Mouse (Mus musculus) layer of hippocampus, adult 6 months (tissue): ENCODE results near the gene Agpat1. TPM values are rescaled to one million over a fixed set of nuclear protein-coding genes. Genes with fewer than 3 reads are reported as not detected.

Source experiments
- long read RNA-seq, 2 experiments: library from polyadenylated mRNA; unstranded; transcript quantifications; one replicate each; pipeline ENCODE4 v2.0.0; 2019 to 2020
- polyA plus RNA-seq: library from polyadenylated mRNA; unstranded; fragments of <200 nt; fragmentation: Nextera tagmentation; gene quantifications from 2 replicates; pipeline ENCODE4 v1.2.3, GENCODE M21; 2021

The Agpat1 gene
- polyA plus RNA-seq = 76.2 and 84.4 TPM in 2 replicates
- long read RNA-seq, experiment 1, transcript Agpat1-201 (7 exons, 2,190 nt) = major isoform, 10 of 21 reads
- long read RNA-seq, experiment 1, partial matches to known transcripts = 3 of 21 reads
- long read RNA-seq, experiment 1, other reads (novel, unspliced or antisense) = 8 of 21 reads
- long read RNA-seq, experiment 2, transcript Agpat1-201 (7 exons, 2,190 nt) = major isoform, 24 of 46 reads
- long read RNA-seq, experiment 2, partial matches to known transcripts = 19 of 46 reads
- long read RNA-seq, experiment 2, other reads (novel, unspliced or antisense) = 1 of 46 reads

DNA sequence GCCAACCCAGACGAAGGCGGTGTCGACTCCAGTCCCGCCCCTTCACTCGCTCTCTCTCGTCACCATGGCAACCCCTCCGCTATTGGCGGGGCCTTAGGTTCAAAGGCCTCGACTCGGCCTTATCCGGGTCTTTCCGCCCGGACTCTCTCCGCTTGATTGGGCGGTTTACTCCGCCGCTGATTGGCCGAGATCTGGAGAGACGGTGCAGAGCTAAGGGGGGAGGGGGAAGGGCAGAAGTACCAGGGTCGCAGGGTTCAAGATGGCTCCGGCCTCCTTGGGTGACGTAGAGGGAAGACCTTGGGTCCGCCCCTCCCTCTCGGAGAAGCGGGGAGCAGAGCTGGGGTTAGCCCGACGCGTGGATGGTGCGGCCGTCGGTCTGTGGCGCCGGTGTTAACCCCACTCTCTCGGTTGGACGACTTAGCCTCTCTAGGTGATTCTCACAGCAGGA, at the start of gene Agpat1:
Gene Agpat1, plus strand, starts transcription at position 202 of the 448 bp plus-strand sequence.

DNA sequence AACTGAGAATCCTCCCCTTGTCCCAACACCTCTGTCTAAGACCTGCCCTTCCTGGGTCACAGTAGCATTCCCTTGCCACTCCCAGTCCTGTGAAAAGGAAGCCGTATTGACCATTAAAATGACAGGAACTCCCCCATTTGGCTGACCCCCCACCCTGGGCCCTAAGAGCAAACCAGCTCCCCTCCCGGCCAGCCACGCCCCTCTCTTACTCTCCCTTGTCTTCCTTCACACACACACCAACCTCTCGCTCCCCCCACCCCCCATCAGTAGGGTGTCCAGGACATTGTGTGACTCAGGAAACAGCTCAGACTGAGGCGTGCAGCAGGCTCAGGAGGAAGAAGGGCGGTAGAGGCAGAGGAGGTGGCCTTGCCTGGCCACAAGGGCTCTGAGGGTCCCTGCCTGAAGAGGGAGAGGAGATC, 40.0 kb upstream of the Agpat1 start, which contains the start of gene Notch4:
Gene Notch4, plus strand, starts transcription at position 266 of the 419 bp plus-strand sequence.

DNA sequence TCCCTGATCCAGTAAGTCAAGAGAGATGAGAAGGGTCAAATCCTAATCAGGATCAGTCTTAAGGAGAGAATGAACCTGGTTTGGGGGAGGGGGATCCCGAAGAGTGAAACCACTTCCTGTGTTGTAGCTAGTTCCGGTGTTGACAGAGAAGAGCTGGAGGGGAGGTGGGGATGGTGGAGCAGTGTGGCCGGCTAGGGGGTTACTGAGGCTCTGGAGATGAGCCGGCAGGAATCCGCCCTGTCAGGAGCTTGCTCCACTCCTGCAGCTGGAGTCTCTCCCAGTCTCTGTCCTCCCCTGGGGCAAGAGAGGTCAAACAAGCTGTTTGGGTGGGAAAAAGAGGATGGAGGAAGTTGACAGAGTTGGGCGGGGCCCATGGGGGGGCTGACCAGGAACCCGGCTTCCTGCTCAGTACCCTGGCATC, 14.4 kb upstream of the Agpat1 start, which contains the start of gene Gpsm3:
Gene Gpsm3, plus strand, starts transcription at position 126 of the 421 bp plus-strand sequence.

DNA sequence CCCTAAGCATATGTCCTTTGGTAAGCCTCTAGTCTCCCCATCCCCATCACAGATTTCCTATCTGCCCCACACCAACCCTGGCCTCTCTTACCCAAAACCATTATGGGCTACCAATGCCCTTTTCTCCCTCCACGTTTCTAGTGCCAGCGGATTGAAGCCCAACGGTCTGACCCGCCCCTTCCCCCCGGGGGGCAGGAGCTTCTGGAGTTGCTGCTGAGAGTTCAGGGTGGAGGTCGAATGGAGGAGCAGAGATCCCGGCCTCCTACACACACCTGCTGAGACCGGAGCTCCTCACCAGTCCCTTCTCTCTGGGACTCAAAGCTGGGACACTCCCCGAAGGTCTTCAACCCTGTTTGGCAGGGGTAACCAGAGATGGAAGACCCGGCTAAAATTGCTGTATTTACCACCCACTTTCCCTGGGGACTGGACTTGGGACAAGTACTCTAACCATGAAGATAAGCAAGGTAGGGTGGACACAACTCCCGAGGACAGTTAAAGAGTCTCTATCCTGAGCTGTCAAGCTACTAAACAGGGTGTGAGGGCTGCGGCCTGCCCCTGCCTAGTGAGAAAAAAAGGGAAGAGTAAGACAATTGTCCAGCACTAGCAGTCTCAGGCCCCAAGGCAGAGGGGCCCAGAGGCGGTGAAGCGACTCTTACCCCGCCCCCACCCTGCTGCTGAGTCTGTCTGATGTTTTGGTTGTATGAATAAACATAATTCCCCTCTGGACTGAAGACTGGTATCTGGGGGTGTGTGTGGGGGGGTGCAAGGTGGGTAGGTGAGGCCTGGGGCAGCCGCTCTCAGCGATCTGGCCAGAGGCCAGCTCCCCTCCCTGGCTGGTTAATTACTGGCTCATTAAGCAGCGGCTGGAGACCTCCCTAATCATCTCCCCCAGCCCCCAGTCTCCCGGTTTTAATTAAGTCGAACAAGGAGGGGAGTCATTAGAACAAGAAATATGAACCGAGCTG, 12.8 kb upstream of the Agpat1 start, which contains the start of gene Pbx2:
Gene Pbx2, plus strand, starts transcription at position 238 of the 965 bp plus-strand sequence.

DNA sequence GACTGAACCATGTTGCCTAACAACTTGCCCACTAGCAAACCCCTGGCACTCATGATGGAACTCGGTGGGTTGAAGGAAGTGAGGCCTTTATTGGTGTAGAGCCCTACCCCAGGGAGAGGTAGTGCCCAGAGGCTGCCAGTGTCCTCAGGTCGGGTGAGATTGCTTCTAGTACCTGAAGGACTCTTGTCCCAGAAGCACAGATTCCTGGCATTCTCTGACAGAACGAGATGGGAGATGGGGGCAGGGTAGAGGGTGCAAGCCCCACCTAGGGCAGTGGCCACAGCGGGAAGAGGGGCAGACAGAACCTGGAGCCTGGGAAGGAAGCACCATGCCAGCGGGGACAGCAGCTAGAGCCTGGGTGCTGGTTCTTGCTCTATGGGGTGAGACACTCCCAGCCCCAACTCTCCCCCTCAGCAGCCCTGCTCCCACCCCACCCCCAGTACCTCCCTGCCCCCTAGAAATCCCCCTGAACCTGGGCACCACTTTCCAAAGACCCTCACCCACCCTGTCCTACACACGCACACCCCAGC, 6.4 kb upstream of the Agpat1 start, which contains the start of gene Ager:
Gene Ager, plus strand, starts transcription at position 297 of the 530 bp plus-strand sequence.

DNA sequence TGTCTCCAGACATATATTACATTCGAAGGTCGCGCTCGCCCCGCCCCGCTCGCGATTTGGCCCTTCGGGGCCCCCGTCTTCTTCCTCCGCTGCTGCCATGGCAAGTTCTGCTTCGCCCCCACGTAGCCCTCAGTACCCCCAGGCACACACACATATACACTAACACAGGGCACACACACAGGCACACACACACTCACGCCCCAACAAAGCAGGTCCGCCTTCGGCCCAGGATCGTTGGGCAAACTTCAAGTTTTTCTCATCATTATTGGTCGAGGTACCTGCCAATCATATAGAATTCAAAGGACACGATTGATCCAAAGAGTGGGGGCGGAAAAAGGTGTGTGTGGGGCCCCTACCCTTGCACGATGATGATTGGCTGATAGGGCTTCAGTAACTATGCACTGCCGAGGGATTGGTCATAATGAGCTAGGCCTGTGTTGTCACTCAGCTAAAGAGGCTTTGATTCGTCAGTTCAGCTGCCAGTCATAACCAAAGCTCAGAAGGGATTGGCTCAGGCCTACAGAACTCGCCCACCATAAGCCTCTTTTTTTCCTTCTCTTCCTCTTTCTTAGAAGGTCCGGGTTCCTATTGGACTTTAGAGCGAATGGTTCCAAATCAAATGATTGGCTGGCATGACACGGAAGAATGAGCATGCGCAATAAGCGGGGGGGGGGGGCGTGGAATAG, 544 bp upstream of the Agpat1 start, which contains the start of gene Rnf5:
Gene Rnf5, minus strand, starts transcription at position 316 of the 686 bp plus-strand sequence.

DNA sequence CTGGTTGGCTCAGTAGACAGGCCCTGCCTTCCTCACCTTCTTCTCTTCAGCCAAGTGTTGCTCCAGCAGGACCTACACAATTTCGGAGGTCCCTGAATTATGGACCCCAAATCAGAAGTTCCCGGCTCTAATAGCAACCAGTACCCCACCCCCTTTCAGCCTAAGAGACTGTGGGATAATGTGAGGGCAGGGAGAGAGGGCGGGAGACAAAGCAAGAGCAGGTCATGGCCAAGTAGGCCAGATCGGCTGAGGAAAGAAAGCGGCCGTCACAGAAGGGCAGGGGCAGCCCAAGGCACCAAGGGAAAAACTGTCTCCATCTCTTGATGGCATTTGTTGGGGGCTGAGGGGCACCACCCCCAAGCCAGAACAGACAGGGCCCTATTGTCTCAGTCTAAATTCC, 11.8 kb downstream of the Agpat1 start, which contains the start of gene Egfl8:
Gene Egfl8, minus strand, starts transcription at position 101 of the 400 bp plus-strand sequence.

DNA sequence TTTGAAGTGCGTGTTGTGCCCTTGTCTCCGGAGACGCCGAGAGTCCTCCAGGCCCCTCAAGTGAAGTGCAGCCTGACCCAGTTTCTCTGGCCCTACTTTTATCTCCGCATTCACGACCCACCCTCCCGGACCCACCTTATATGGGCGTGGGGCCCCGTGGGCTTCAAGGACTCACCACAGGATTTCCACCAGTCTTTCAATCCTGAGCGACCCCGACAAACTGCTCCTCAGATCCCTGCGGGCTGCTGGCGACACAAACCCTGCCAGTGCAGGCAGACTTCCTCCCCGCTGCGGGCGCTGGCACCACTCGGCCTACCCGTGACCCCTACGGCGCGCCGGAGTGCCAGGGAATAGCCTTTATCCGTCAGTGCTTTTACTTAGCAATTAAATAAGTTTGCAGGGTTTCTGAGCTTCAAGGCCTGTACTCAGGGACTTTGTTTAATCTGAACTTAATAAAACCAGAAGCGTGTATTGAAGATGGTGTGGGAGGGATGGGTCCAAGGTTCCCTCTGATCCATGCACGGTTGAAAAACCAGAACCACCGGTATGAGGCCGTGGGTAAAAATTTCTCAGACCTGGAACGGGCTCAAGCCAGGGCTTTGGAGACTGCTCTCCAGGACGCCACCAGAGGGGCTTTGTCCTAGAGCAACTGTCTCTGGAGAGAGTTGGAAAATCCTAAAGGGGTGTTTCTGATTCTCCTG, 24.0 kb downstream of the Agpat1 start, which contains the start of gene Ppt2:
Gene Ppt2, minus strand, starts transcription at position 568 of the 701 bp plus-strand sequence.

DNA sequence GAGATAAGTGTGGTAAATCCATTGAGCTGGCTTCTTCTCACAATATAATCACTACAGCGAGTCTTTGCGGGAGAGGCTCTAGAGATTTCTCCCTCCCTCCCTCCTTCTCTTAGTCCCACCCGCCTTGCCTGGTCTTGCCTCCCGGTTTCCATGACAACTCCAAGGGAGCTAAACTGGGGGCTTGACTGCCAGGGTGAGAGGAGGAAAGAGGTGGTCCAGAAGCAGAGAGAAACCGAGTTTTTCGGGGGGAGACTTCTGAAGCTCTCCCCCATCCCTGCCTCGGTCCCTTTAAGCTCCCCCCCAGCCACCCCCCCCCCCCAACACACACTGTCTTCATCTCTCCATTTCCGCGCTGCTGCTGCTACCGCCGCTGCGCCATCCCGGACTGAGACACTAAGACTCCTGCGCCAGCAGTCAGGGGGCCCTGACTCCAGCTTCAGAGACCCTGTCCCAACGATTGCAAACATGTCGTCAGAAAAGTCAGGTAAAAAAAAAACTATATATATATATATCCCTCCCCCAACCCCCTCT, 25.2 kb downstream of the Agpat1 start, which contains the start of gene Prrt1:
Gene Prrt1, plus strand, starts transcription at position 313 of the 531 bp plus-strand sequence.

DNA sequence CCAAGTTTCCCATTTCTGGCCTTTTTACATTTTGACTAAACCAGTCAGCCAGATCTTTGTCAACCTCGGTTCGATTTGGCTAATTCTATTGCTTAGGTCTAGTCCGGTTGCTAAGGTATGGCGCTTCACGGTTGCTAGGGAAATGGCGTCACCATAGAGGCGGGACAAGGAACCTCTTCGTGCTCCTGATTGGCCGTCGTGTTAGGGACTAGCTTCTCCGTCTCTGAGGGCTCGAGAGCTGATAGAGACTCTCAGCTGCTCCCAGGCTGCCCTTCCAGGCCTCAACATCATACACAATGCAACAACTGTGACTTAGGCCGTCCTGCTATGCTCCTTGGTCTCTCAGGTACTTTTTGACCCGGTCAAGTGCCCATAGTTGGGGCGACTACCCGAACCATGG, 40.5 kb downstream of the Agpat1 start, which contains the start of gene Fkbpl:
Gene Fkbpl, plus strand, starts transcription at position 157 of the 400 bp plus-strand sequence.

DNA sequence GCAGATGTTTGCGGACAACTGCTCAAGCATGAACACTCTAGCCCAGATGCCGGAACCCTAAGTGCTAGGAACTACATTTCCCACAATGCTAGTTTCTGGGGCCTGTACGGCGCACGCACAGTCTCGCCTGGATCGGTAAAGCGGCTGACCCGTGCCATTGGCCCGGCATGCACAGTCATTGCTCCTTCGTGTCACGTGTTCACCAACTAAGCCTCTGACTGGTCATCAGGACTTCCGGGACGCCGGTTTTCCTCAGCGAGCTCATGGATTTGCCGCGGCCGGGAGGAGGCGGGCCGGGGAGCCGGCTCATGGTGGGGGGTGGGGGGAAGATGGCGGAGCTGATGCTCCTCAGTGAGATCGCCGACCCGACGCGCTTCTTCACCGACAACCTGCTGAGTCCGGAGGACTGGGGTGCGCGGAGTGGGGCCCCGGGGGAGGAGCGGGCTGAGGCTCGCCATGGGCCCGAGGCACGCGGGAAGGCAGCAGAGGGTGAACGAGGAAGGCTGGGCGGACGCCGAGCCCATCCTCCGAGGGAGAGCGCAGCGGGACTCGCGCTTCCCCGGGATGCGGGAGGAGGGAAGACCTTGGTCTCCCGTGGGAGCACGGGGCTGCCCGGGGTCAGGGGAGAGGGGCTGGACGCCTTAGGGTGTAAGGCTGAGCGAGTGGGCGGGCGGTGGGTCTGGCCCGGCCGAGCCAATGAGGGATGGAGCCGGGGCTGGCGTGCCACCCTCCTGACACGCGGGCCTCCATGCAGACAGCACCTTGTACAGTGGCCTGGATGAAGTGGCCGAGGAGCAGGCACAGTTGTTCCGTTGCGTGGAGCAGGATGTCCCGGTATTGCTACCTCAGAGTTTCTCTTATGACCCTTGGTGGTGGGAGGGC, 43.1 kb downstream of the Agpat1 start, which contains the start of gene Atf6b:
Gene Atf6b, plus strand, starts transcription at position 241 of the 882 bp plus-strand sequence.

Other genes starting within 250 kb of the Agpat1 start
- gene Btnl2, start 249.4 kb upstream of the Agpat1 start, polyA plus RNA-seq = not detected in 2 replicates
- not detected in 2 replicates for gene Btnl1, start 227.1 kb upstream of the Agpat1 start, polyA plus RNA-seq
- gene BC051142, start 205.4 kb upstream of the Agpat1 start, polyA plus RNA-seq = 0.94 and 1.4 TPM in 2 replicates
- gene Btnl4, start 126.9 kb upstream of the Agpat1 start, polyA plus RNA-seq = not detected in 2 replicates
- not detected in 2 replicates for gene Btnl6, start 86.9 kb upstream of the Agpat1 start, polyA plus RNA-seq
- gene Notch4, start 40.0 kb upstream of the Agpat1 start, polyA plus RNA-seq = 1.1 and 1.3 TPM in 2 replicates
- 0.38 and 0.58 TPM in 2 replicates for gene Gpsm3, start 14.5 kb upstream of the Agpat1 start, polyA plus RNA-seq
- 1.8 and 2.0 TPM in 2 replicates for gene Pbx2, start 13.0 kb upstream of the Agpat1 start, polyA plus RNA-seq
- gene Ager, start 6.4 kb upstream of the Agpat1 start, polyA plus RNA-seq = 0.57 and 2.0 TPM in 2 replicates
- gene Rnf5, start 572 bp upstream of the Agpat1 start, polyA plus RNA-seq = 191 and 194 TPM in 2 replicates
- gene Egfl8, start 11.7 kb downstream of the Agpat1 start, polyA plus RNA-seq = 2.5 and 3.3 TPM in 2 replicates
- 8.3 and 9.4 TPM in 2 replicates for gene Ppt2, start 24.2 kb downstream of the Agpat1 start, polyA plus RNA-seq
- 19.2 and 21.3 TPM in 2 replicates for gene Prrt1, start 25.3 kb downstream of the Agpat1 start, polyA plus RNA-seq
- gene Fkbpl, start 40.5 kb downstream of the Agpat1 start, polyA plus RNA-seq = 18.3 and 19.7 TPM in 2 replicates
- 35.3 and 40.9 TPM in 2 replicates for gene Atf6b, start 42.9 kb downstream of the Agpat1 start, polyA plus RNA-seq
- gene Tnxb, start 66.3 kb downstream of the Agpat1 start, polyA plus RNA-seq = 0.31 and 0.33 TPM in 2 replicates
- 9.3 and 15.6 TPM in 2 replicates for gene C4b, start 139.6 kb downstream of the Agpat1 start, polyA plus RNA-seq
- not detected in 2 replicates for gene Cyp21a1, start 200.3 kb downstream of the Agpat1 start, polyA plus RNA-seq
- 55.5 and 61.6 TPM in 2 replicates for gene Stk19, start 232.7 kb downstream of the Agpat1 start, polyA plus RNA-seq
- gene Dxo, start 232.8 kb downstream of the Agpat1 start, polyA plus RNA-seq = 26.3 and 27.8 TPM in 2 replicates
- 23.6 and 26.5 TPM in 2 replicates for gene Skiv2l, start 245.9 kb downstream of the Agpat1 start, polyA plus RNA-seq
- gene Nelfe, start 246.1 kb downstream of the Agpat1 start, polyA plus RNA-seq = 36.8 and 43.3 TPM in 2 replicates